Mouse (Mus musculus): ENCODE measurements at regions not wholly inside any gene's neighbourhood (a gene's known extent, or its start where the extent isn't known, plus 50 kb on each side); places are given as distances from the start of the nearest gene placed in this dataset.
A peak's percentile ranks its signal among the peaks of the same experiment; 100 is the strongest.

GRCm38 (mm10) chr16:29837874-29838273 is 226.3 kb upstream of the Hes1 start:
- no peak for DNase-seq

GRCm38 (mm10) chr16:29838981-29839661 is 225.1 kb upstream of the Hes1 start:
- DNase-seq, result peak; percentile 65

GRCm38 (mm10) chr16:29839662-29840001 is 224.6 kb upstream of the Hes1 start:
- no peak for DNase-seq

- DNase-seq, result no peak
These were observed 223.8 kb upstream of the Hes1 start for GRCm38 (mm10) chr16:29840412-29840811.

- no peak for DNase-seq
These were observed 223.1 kb upstream of the Hes1 start for GRCm38 (mm10) chr16:29841132-29841531.

- no peak for DNase-seq
These were observed 222.1 kb upstream of the Hes1 start for GRCm38 (mm10) chr16:29842071-29842470.

- no peak for DNase-seq
These were observed 220.7 kb upstream of the Hes1 start for GRCm38 (mm10) chr16:29843490-29843889.

- DNase-seq, result no peak
These were observed 219.2 kb upstream of the Hes1 start for GRCm38 (mm10) chr16:29844706-29845596.

- no peak for DNase-seq
These were observed 218.6 kb upstream of the Hes1 start for GRCm38 (mm10) chr16:29845597-29845986.

- no peak for DNase-seq
These were observed 217.1 kb upstream of the Hes1 start for GRCm38 (mm10) chr16:29847059-29847458.

- DNase-seq, result no peak
These were observed 216.4 kb upstream of the Hes1 start for GRCm38 (mm10) chr16:29847734-29848133.

GRCm38 (mm10) chr16:29848527-29848926 is 215.7 kb upstream of the Hes1 start:
- DNase-seq, result no peak

- DNase-seq, result no peak
These were observed 214.7 kb upstream of the Hes1 start for GRCm38 (mm10) chr16:29849511-29849910.

- no peak for DNase-seq
These were observed 213.6 kb upstream of the Hes1 start for GRCm38 (mm10) chr16:29850616-29851015.

- DNase-seq, result no peak
These were observed 212.4 kb upstream of the Hes1 start for GRCm38 (mm10) chr16:29851827-29852226.

GRCm38 (mm10) chr16:29854805-29855565 is 209.2 kb upstream of the Hes1 start:
- DNase-seq, result no peak

- no peak for DNase-seq
These were observed 207.6 kb upstream of the Hes1 start for GRCm38 (mm10) chr16:29856545-29856944.

GRCm38 (mm10) chr16:29858645-29859044 is 205.5 kb upstream of the Hes1 start:
- no peak for DNase-seq

GRCm38 (mm10) chr16:29860306-29860705 is 203.9 kb upstream of the Hes1 start:
- DNase-seq, result no peak

GRCm38 (mm10) chr16:29861056-29861455 is 203.1 kb upstream of the Hes1 start:
- no peak for DNase-seq

GRCm38 (mm10) chr16:29865075-29865740 is 199.0 kb upstream of the Hes1 start:
- no peak for DNase-seq

GRCm38 (mm10) chr16:29871395-29871794 is 192.8 kb upstream of the Hes1 start:
- DNase-seq, result no peak

- no peak for DNase-seq
These were observed 188.0 kb upstream of the Hes1 start for GRCm38 (mm10) chr16:29876196-29876595.

Measured in lung, postnatal 36 days (tissue).